Mouse (Mus musculus): ENCODE data around the gene C730034F03Rik. TPM values are rescaled to one million over a fixed set of nuclear protein-coding genes. Genes with fewer than 3 reads are reported as not detected.
A peak's percentile ranks its signal among the peaks of the same experiment; 100 is the strongest.
"Not testable (repeated sequence)": the region's sequence is repeated elsewhere in the genome, so short reads cannot be mapped to it uniquely, and the experiment has no call there.

Gene C730034F03Rik
- polyA plus RNA-seq, 1 experiment from 2014 or later: 0.40 TPM

DNA sequence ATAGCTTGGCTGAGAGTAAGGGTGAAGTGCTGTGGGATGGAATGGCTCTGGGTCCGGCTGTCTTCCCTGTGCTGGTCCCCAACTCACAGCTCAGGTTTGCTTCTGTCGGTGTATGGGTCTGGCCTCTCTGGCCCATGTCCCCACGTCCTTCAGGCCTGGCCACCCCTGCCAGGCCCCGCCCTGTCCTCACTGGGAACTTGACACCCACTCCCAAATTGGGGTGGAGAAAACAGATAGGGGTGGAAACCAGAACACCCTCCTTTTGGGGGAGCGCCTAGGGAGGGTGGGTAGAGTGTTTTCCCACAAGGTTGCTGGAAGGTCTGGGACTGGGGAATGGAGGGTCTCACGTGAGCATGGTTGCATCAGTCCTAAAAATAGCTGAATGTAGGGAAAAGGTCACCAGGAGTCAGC is 3.7 kb upstream of the C730034F03Rik start, which contains the start of gene Cpt1b:
Cpt1b (minus strand) TSS at position 153 of the 411 bp plus-strand sequence.
- peaks cover 20% of the 10 kb centered on the region; the same call in 1 of the 2 replicates for H3K36me3 ChIP-seq (ENCODE audit: inconsistent target)
- WGBS (ENCODE audit: missing documents): 89% methylated on average over 5 of the region's 6 CpGs

DNA sequence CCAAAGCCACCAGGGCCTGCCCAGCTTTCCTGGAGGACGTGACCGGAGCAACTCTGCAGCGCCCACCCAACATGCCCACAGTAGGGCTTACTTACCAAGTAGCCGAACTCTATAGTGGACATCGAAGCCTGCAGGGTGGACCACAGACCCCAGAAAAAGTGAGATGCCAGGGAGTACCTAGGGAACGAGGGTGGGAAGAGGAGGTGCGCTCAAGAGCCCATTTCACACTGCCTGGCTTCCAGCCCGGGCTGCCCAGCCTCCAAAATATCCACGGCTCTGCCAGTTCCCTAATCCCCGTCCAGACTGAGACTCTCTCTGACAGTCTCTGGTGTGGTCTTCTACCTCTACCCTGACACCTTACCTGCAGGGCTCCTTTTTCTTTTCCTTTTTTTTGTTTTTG is 2.7 kb upstream of the C730034F03Rik start:
- 94% methylated on average over 10 of the region's 10 CpGs for WGBS (ENCODE audit: missing documents)
- Histone ChIP-seq H3K79me2 (ENCODE audit: inconsistent target) (peaks cover 12% of the 10 kb centered on the region), H3K36me3 (ENCODE audit: inconsistent target) (peaks cover 20% of the 10 kb centered on the region; the same call in 1 of the 2 replicates), H3K27ac (no peak overlapping the region), H3K4me3 (ENCODE audit: inconsistent target) (no peak overlapping the region)

More for the DNA sequence above, 3.7 kb upstream of the C730034F03Rik start, which contains the start of gene Cpt1b:
- Histone ChIP-seq H3K79me2 (ENCODE audit: inconsistent target) (peaks cover 12% of the 10 kb centered on the region), H3K27ac (no peak within 1 kb of the TSS), H3K4me3 (ENCODE audit: inconsistent target) (no peak within 1 kb of the TSS)

DNA sequence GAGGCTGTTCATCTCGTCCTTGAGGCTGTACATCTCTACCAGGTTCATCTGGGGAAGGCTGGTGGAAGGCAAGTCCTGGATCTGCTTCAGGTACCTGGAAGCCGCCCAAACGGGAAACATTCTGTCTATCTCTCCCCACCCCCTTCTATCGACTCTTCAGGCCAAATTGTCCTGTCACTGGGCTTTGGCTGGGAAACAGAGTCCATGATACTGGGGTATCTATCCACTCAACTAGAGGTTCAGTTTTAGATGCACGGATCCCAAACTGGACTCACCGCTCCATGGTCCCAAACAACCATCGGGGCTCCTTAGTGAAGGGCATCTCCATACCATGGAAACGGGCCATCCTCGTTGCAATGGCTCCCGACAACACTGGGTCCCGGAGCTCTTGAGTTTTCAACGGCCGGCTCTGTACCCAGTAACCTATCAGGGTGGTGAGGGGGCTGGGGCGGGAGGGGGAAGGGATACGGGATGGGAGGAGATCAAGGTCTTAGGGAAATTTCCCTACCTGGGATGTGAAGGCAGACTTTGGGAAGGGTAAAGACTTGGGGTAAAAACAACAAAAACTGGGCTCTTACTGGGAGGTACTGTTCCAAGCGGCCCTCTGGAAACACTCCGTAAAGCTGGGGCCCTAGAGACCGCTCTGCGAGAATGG is 1.1 kb upstream of the C730034F03Rik start:
- H3K27ac ChIP-seq: no peak overlapping the region
- peak overlapping the region; percentile 83 for H3K4me3 ChIP-seq (ENCODE audit: inconsistent target)
- WGBS (ENCODE audit: missing documents): 96% methylated on average over 19 of the region's 19 CpGs

DNA sequence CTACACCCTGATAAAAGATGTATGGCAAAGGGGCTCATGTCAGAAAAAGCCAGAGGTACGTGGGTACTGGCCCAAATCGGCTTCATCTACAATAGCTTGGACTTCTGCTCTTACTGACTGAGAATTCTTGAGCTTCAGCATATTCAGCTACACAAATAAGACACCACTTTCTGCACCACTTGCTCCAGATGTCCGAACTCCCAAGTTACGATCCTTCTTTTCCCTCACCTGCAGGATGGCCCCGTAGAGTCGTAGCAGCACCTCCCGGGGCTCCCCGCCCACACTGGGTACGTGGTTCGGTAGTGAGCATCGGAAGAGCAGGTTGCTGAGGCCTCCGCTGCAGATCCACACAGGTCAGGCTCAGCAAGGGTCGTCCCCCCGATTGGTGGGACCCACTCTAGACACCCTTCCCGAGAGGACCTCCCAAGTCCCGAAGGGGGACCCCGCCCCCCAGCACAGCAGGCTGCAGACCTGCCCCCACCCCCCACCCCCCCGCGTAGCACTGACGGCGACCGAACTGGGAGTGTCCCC is 503 bp upstream of the C730034F03Rik start:
- Histone ChIP-seq H3K79me2 (ENCODE audit: inconsistent target) (peaks cover 12% of the 10 kb centered on the region), H3K27ac (peak overlapping the region; percentile 58), H3K36me3 (ENCODE audit: inconsistent target) (peaks cover 20% of the 10 kb centered on the region; the same call in 1 of the 2 replicates), H3K4me3 (ENCODE audit: inconsistent target) (peak overlapping the region; percentile 83)
- 10% methylated on average over 22 of the region's 22 CpGs for WGBS (ENCODE audit: missing documents)

More for the DNA sequence above, 1.1 kb upstream of the C730034F03Rik start:
- Histone ChIP-seq H3K79me2 (ENCODE audit: inconsistent target) (peaks cover 12% of the 10 kb centered on the region), H3K36me3 (ENCODE audit: inconsistent target) (peaks cover 20% of the 10 kb centered on the region; the same call in 1 of the 2 replicates)

DNA sequence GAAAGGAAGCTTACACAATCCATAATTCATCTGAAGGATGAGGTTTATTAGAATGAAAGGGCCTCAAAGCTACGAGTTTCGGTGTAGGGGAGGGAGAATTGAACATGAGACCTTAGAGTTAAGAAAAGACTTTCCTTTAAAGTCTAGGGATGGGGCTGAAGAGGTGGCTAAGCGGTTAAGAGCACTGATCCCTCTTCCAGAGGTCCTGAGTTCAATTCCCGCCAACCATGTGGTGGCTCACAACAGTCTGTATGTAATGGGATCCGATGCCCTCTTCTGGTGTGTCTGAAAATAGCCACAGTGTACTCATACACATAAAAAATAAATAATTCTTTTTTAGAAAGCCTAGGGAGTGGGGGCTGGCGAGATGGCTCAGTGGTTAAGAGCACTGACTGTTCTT is 952 bp downstream of the C730034F03Rik start:
- H3K79me2 ChIP-seq (ENCODE audit: inconsistent target): peaks cover 12% of the 10 kb centered on the region
- WGBS (ENCODE audit: missing documents): 31% methylated on average over 6 of the region's 6 CpGs
- H3K27ac ChIP-seq: peak overlapping the region; percentile 94
- peaks cover 20% of the 10 kb centered on the region; the same call in 1 of the 2 replicates for H3K36me3 ChIP-seq (ENCODE audit: inconsistent target)
- peak overlapping the region; percentile 83 for H3K4me3 ChIP-seq (ENCODE audit: inconsistent target)

DNA sequence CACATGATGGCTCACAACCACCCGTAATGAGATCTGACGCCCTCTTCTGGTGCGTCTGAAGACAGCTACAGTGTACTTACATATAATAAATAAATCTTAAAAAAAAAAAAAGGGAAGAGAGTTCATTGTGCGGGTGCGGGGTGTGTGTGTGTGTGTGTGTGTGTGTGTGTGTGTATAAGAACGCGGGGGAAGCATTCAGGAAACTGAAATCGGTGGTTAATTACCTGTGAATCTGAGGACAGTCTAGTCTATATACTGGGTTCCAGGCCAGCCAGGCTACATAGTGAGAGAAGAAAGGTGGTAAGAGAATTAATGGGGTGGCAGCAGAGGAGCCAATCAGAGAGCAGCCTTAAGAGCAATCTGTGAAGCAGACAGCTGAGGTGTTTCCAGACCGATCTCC is 1.4 kb downstream of the C730034F03Rik start:
- Histone ChIP-seq H3K79me2 (ENCODE audit: inconsistent target) (peaks cover 12% of the 10 kb centered on the region), H3K36me3 (ENCODE audit: inconsistent target) (peaks cover 19% of the 10 kb centered on the region; the same call in 1 of the 2 replicates), H3K4me3 (ENCODE audit: inconsistent target) (peak overlapping the region; percentile 83; the same call in 1 of the 2 replicates)
- 46% methylated on average over 2 of the region's 9 CpGs for WGBS (ENCODE audit: missing documents)
- H3K27ac ChIP-seq: not testable (repeated sequence)

DNA sequence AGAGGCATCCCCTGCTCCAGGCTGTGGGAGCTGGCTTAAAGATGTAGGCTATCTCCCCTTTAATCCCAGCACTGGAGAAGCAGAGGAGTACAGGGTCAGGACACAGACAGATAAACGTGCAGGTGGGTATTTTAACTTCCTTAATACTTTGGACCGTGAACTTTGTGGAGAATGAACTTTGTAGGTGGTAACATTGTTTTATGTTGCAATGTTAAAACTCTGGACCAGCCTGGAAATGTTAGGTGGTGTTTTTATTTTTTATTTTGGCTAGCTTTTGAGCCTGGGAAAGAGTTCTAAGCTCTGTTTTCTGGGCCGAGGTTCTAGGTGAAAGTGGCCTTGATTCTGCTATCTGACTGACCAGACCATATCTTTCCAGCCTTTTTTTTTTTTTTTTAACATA is 1.9 kb downstream of the C730034F03Rik start:
- Histone ChIP-seq H3K79me2 (ENCODE audit: inconsistent target) (peaks cover 12% of the 10 kb centered on the region), H3K36me3 (ENCODE audit: inconsistent target) (peaks cover 14% of the 10 kb centered on the region; the same call in 1 of the 2 replicates), H3K4me3 (ENCODE audit: inconsistent target) (no peak overlapping the region), H3K27ac (no peak overlapping the region)
- 82% methylated on average over 3 of the region's 3 CpGs for WGBS (ENCODE audit: missing documents)

DNA sequence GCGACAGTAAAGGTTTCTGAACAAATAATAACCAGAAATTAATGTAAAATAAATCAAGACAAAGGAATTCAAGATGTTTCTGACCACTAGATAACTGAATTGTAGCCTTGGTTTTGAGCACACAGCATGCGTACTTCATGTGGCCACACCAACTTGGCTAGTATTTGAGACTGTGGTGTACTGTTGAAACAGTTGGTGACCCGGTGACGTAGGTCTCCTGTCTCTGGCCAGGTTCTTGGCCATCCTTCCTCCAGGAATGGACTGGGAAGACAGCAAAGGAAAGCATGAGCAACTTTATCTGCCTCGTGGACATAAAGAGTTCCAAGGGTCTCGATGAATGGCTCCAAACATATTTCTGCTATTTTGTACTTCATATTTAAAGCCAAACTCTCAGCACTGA is 2.4 kb downstream of the C730034F03Rik start:
- H3K27ac ChIP-seq: no peak overlapping the region
- H3K4me3 ChIP-seq (ENCODE audit: inconsistent target): no peak overlapping the region
- peaks cover 12% of the 10 kb centered on the region for H3K79me2 ChIP-seq (ENCODE audit: inconsistent target)
- peaks cover 8% of the 10 kb centered on the region; the same call in 1 of the 2 replicates for H3K36me3 ChIP-seq (ENCODE audit: inconsistent target)
- WGBS (ENCODE audit: missing documents): 95% methylated on average over 6 of the region's 6 CpGs

DNA sequence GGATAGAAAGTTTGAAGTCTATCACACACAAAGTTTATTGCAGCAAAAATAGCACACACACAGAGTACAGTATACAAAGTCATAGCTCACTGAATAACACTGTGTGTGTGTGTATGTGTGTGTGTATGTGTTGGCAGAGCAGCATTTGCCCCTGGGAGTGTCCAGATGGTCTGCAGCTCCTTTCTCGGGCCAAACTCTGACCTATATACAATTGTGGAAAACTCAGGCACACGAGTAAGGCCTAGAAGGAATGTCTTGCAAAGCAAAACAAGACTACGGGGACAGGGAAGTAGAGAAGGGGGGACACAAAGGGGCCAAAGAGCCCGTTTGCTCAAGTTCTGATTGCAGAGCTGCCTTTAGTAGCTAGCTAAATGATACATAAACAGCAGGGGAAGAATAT is 3.6 kb downstream of the C730034F03Rik start:
- no peak overlapping the region for H3K27ac ChIP-seq
- H3K4me3 ChIP-seq (ENCODE audit: inconsistent target): no peak overlapping the region
- 93% methylated on average over 4 of the region's 4 CpGs for WGBS (ENCODE audit: missing documents)
- H3K36me3 ChIP-seq (ENCODE audit: inconsistent target): no peaks in the 10 kb centered on the region
- peaks cover 12% of the 10 kb centered on the region for H3K79me2 ChIP-seq (ENCODE audit: inconsistent target)

DNA sequence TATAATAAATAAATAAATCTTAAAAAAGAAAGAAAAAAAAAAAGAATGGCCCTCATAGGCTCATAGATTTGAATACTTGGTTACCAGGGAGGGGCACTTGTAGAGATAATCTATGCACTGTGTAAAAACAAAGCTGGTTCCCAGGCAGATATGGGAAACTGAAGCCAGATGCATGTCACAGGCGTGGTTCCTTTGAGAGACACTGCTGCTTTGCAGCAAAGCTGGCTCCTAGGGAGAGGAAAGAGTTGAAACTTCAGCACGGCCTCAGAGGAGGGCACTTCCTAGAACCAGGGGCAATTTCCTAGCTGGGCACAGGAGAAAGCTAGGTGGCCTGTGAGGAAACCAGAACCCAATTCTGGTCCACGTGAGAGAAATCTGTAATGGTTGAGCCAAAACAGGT is 4.7 kb downstream of the C730034F03Rik start:
- no peak overlapping the region for H3K4me3 ChIP-seq (ENCODE audit: inconsistent target)
- no peaks in the 10 kb centered on the region for H3K36me3 ChIP-seq (ENCODE audit: inconsistent target)
- H3K79me2 ChIP-seq (ENCODE audit: inconsistent target): no peaks in the 10 kb centered on the region; the same call in 1 of the 2 replicates
- no peak overlapping the region for H3K27ac ChIP-seq
- 96% methylated on average over 2 of the region's 3 CpGs for WGBS (ENCODE audit: missing documents)

DNA sequence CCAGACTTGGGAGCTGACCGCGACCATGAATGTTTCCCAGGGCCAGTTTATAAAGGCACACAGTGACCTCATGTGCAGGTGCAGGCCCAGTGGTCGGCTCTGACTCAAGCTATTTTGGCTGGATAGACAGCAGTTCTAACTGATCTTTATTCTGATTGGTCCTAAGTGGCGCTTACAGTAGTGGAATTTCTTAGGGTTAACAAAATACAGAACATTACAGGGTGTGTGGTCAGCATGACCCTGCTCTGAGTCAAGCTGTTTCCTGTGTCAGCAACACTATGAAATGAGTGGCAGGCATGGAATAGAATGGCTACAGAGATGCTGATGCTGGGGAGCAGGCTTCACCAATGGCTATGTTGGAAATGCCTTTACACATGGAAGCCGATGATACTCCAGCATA is 6.5 kb downstream of the C730034F03Rik start:
- Histone ChIP-seq H3K79me2 (ENCODE audit: inconsistent target) (no peaks in the 10 kb centered on the region; the same call in 1 of the 2 replicates), H3K27ac (no peak overlapping the region), H3K36me3 (ENCODE audit: inconsistent target) (no peaks in the 10 kb centered on the region), H3K4me3 (ENCODE audit: inconsistent target) (no peak overlapping the region)
- whole genome bisulfite sequencing (ENCODE audit: missing documents): 74% methylated on average over 5 of the region's 5 CpGs

DNA sequence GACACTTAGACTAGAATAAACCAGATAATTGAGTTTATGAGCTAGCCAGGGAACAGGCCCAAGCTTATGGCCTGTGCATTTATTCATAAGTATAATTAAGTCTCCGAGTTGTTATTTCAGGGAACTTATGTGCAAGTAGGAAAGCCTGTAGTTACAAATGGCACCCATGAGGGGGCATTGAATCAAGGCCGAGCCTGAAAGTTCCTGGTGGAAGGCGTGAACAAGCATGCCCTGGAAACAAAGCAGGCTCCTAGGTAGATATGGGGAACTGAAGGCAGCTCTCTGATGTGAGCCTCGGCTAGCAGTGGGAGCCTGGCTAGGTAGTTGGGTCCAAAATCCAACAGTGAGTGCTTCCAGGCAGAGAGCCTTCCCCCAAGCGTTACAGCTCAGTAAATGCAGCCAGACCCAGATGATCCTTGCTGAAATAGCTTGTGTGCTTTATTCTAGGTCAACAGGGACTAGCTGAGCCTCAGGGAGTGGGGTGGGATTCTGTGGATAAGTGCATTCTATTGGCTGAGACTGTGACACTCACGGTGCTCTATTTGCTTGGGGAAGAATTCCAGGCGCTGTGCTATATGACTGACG is 13.2 kb downstream of the C730034F03Rik start:
- Histone ChIP-seq H3K4me3 (ENCODE audit: inconsistent target) (no peak overlapping the region), H3K36me3 (ENCODE audit: inconsistent target) (no peaks in the 10 kb centered on the region), H3K79me2 (ENCODE audit: inconsistent target) (no peaks in the 10 kb centered on the region), H3K27ac (no peak overlapping the region)
- 53% methylated on average over 8 of the region's 8 CpGs for WGBS (ENCODE audit: missing documents)

DNA sequence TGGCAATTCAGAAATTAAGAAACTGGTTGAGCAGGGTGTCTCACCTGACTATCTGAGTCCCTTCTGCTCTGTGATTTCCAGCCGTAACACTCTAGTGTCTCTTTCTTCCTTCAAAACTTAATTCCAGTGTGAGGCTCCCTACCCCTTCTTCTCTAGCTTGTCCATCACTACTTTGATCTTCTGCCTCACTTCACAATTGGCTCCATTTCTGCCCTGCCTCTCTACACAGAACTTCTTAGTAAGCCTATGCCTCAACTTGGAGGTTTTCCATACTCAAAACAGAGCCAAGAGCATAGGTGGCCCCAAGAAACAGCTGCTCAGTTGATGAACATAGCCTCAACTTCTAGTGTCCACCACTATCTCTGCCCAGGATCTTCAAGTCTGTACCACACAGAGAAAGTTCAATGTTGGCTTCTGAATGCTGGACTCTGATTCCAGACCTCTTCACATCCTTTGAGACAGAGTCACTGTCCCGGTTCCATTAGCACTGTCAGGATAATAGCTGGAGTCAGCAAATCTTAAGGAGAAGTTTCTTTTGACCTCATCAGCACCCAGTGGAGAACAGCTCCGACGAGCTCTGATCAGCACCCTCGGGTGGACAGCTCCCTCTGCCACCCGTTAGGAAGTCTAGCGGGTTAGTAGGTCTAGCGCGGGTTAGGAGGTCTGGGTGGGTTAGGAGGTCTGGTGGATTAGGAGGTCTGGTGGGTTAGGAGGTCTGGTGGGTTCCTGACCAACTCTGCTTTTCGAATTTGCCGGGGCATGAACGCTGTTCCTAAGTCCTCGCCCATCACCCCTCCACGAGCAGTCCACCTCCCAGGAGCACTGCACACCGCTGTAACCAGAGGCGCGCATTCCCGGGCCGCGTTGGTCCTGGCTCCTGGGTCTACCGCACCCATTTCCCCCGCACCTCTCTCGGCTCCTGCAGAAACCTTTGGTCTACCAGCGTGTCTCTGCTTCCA is 23.8 kb downstream of the C730034F03Rik start:
- no peak overlapping the region for H3K4me3 ChIP-seq (ENCODE audit: inconsistent target)

DNA sequence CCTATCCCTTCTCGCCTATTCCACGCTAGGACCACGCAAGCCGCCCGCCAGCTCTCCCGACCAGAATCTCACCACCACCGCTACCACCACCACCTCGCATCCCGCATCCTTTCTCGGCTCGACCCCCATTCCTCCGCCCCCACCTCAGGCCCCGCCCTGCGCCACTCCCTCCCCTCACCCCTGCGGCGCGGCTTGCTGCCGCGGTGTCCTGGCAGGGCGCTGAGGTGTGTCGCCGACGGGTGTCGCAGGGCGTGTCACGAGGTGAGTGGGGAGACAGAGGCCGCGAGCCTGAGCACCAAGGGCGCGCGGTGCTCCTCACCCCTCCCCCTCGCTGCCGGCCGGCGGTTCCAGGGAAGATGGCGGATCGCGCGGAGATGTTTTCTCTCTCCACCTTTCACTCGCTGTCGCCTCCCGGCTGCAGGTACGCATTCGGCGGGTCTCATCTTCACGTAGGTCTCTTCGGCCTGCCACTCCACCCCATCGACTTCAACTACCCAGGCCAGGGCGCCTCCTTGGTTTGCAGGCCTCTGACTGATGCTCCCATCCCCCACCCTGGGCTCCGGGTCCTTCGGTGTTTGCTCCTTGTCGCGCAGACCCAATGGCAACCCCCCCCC is 24.6 kb downstream of the C730034F03Rik start, which contains the start of gene Mapk8ip2:
Mapk8ip2 (plus strand) TSS at position 49 of the 614 bp plus-strand sequence.
- H3K79me2 ChIP-seq (ENCODE audit: inconsistent target): no peaks in the 10 kb centered on the region
- no peak within 1 kb of the TSS for H3K4me3 ChIP-seq (ENCODE audit: inconsistent target)
- no peak within 1 kb of the TSS for H3K27ac ChIP-seq
- H3K36me3 ChIP-seq (ENCODE audit: inconsistent target): no peaks in the 10 kb centered on the region
- 5% methylated on average over 42 of the region's 53 CpGs for WGBS (ENCODE audit: missing documents)

More for the DNA sequence above, 23.8 kb downstream of the C730034F03Rik start:
- no peak overlapping the region for H3K27ac ChIP-seq
- H3K36me3 ChIP-seq (ENCODE audit: inconsistent target): no peaks in the 10 kb centered on the region
- 6% methylated on average over 24 of the region's 24 CpGs for WGBS (ENCODE audit: missing documents)
- H3K79me2 ChIP-seq (ENCODE audit: inconsistent target): no peaks in the 10 kb centered on the region

Data from macrophage (primary cell).